Mouse (Mus musculus): ENCODE measurements around the gene Ssu2.

Ssu2 gene

GRCm38 (mm10) chr6:112350452-112350851 is 37.4 kb downstream of the Ssu2 start:
- DNase-seq (ENCODE audit: low read depth, low spot score) = no peak

GRCm38 (mm10) chr6:112339016-112339415 is 48.8 kb downstream of the Ssu2 start:
- no peak for DNase-seq (ENCODE audit: low read depth, low spot score)

- DNase-seq (ENCODE audit: low read depth, low spot score) = no peak
These were observed 50.2 kb downstream of the Ssu2 start for GRCm38 (mm10) chr6:112337667-112338066.

GRCm38 (mm10) chr6:112333930-112334329 is 53.9 kb downstream of the Ssu2 start:
- no peak for DNase-seq (ENCODE audit: low read depth, low spot score)

DNA sequence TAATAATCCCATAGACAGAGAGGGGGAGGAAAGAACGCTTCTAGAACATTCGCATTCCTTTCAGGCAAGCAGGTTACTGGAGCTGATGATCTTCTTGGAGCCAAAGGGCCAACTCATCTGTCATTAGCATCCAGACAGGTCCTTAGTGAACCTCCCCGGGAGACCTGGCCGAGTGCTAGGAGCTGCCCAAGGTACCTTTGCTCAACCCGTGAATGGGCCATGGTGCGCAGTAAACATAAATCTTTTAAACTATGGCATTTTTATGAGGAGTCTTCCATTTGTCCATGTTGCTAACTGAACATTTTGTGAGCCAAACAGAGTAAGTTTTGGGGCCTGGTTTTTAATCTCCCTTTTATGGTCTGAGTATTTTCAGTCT is 56.6 kb downstream of the Ssu2 start:
- DNase-seq (ENCODE audit: low read depth, low spot score) = no peak

- no peak for DNase-seq (ENCODE audit: low read depth, low spot score)
These were observed 57.2 kb downstream of the Ssu2 start for GRCm38 (mm10) chr6:112330520-112331222.

DNA sequence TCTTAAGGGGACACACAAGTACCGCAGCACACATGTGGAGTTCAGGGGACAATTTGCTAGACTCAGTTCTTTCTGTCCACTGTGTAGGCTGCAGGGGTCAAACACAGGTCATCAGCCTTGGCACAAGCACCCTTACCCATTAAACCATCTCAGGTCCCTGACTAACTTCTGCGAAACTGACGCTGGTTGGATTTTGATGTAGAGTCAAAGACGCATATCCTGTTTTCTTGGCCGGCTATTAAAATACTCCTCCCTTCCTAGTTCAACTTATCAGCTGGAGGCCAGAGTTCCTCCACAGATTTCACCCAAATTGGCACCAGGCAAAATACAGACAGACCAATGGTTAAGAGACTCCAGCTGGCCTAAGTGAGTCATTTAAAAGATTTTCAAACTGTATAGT is 60.0 kb downstream of the Ssu2 start:
- no peak for DNase-seq (ENCODE audit: low read depth, low spot score)

GRCm38 (mm10) chr6:112325213-112325612 is 62.6 kb downstream of the Ssu2 start:
- DNase-seq (ENCODE audit: low read depth, low spot score) = no peak

- no peak for DNase-seq (ENCODE audit: low read depth, low spot score)
These were observed 64.9 kb downstream of the Ssu2 start for GRCm38 (mm10) chr6:112322916-112323315.

DNA sequence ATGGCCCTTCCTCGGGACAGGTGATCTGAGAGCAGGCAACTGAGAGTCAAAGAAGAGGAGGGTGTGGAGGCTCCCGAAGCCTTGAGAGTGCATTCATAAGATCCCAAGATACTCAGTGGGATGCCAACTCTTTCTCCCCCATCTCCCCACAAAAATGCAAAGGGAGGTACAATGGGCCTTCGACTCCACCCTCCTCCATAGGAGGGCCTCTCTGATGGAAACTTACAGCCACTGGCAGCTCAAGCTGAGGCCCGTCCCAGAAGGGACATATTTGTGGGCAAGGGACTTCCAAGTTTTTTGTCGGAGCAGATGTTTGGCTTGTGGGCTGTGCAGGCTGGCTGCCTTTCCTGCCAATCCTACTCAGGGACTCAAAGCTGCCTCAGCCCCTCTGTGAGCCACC is 67.1 kb downstream of the Ssu2 start:
- peak; percentile 69 for DNase-seq (ENCODE audit: low read depth, low spot score)

GRCm38 (mm10) chr6:112319449-112319848 is 68.4 kb downstream of the Ssu2 start:
- no peak for DNase-seq (ENCODE audit: low read depth, low spot score)

DNA sequence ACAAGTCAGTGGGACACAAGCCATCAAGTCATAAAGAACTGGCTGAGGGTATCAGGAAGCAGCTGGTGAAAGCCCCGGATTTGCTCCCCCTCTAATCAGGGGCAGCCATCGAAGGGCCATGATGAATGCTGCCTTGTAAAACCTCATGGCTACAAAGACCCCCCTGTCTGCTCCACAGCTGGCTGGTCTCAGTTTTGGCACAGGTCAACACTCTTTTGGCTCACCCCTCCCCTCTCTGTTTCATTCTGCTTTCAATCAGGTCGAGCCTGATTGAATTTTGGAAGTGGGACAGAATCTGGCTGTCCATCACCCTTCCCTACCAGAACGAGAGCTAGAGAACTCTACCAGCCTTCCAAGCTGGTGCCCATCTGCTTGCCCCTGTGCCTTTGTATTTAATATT is 76.4 kb downstream of the Ssu2 start:
- DNase-seq (ENCODE audit: low read depth, low spot score) = no peak

DNA sequence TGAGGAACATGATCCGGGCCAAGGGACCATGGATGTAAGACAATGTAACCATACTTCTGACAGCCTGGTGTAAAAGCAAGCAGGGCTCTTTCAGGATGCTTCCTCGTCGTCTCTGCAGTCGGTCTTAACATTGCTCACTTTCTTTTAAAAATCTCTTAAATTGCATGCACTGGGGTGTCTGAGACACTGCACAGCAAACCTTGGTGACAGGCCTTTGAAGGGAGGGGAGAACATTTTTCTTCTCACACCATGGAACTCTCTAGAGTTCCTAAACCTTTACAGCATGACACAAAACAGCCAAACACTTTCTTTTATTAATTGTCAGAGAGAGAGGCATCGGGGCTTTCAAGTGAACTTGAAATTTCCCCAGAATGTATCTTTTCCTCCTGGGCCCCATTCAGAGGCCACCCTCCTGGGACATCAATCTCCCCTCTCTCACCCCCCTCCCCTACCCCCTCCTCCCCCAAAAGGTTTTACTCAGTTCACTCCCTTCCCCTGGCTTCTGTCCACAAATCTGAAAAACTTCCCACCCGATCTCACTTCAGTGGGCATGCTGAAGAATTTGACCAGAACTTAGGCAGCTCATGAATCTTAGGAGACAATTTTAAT is 78.4 kb downstream of the Ssu2 start:
- DNase-seq (ENCODE audit: low read depth, low spot score) = no peak
